Mouse (Mus musculus) megakaryocyte-erythroid progenitor cell, adult 5-6 weeks (primary cell): ENCODE data around the gene Pacs2. TPM values are rescaled to one million over a fixed set of nuclear protein-coding genes. Genes with fewer than 3 reads are reported as not detected.

Experiments used
- ATAC-seq: replicated peaks from 2 replicates; pipeline ENCODE4 v1.8.0; 2016; ENCODE audit warnings: mild to moderate bottlenecking, inconsistent platforms; ENCODE audit not compliant: severe bottlenecking, poor library complexity, low FRiP score, low TSS enrichment
- total RNA-seq, 2 experiments: library from RNA; stranded (forward) in 1 of 2; stranded (reverse) in 1 of 2; fragments of 200-1000, 215-1000 nt in 1 of 2; fragments of >200 nt in 1 of 2; fragmentation: Nextera tagmentation in 1 of 2; gene quantifications; 2 replicates each; pipeline ENCODE4 v1.2.3; 2014 to 2017

Gene Pacs2
- total RNA-seq, 2 experiments from 2014 or later: 10.0 to 31.6 TPM

GRCm38 (mm10) chr12:113035093-113035492 is 20.8 kb downstream of the Pacs2 start:
- ATAC-seq: peak; percentile 64

- peak; percentile 52 for ATAC-seq
These were observed 22.7 kb downstream of the Pacs2 start for GRCm38 (mm10) chr12:113036996-113037395.

- no peak for ATAC-seq
These were observed 24.1 kb downstream of the Pacs2 start for GRCm38 (mm10) chr12:113038414-113038813.

GRCm38 (mm10) chr12:113041481-113042439 is 27.5 kb downstream of the Pacs2 start:
- no peak for ATAC-seq

- peak; percentile 78 for ATAC-seq
These were observed 28.2 kb downstream of the Pacs2 start for GRCm38 (mm10) chr12:113042543-113042942.

GRCm38 (mm10) chr12:113044916-113045677 is 30.8 kb downstream of the Pacs2 start:
- ATAC-seq: no peak

- no peak for ATAC-seq
These were observed 32.6 kb downstream of the Pacs2 start for GRCm38 (mm10) chr12:113046861-113047260.

- no peak for ATAC-seq
These were observed 33.8 kb downstream of the Pacs2 start for GRCm38 (mm10) chr12:113048103-113048502.

GRCm38 (mm10) chr12:113049836-113050235 is 35.5 kb downstream of the Pacs2 start:
- ATAC-seq: no peak

- ATAC-seq: no peak
These were observed 36.4 kb downstream of the Pacs2 start for GRCm38 (mm10) chr12:113050671-113051070.

GRCm38 (mm10) chr12:113051628-113052403 is 37.5 kb downstream of the Pacs2 start:
- ATAC-seq: no peak

GRCm38 (mm10) chr12:113056089-113056488 is 41.8 kb downstream of the Pacs2 start:
- ATAC-seq: no peak

- no peak; the same call in 1 of the 2 replicates for ATAC-seq
These were observed 45.9 kb downstream of the Pacs2 start for GRCm38 (mm10) chr12:113060178-113060577.

GRCm38 (mm10) chr12:113061606-113062005 is 47.3 kb downstream of the Pacs2 start:
- ATAC-seq: no peak

- ATAC-seq: no peak
These were observed 47.9 kb downstream of the Pacs2 start for GRCm38 (mm10) chr12:113062201-113062600.

GRCm38 (mm10) chr12:113063700-113064099 is 49.4 kb downstream of the Pacs2 start:
- no peak for ATAC-seq

GRCm38 (mm10) chr12:113068002-113068401 is 53.7 kb downstream of the Pacs2 start:
- ATAC-seq: no peak

- ATAC-seq: no peak
These were observed 55.1 kb downstream of the Pacs2 start for GRCm38 (mm10) chr12:113069389-113069788.

- no peak for ATAC-seq
These were observed 57.0 kb downstream of the Pacs2 start for GRCm38 (mm10) chr12:113071321-113071720.

GRCm38 (mm10) chr12:113071827-113072226 is 57.5 kb downstream of the Pacs2 start:
- ATAC-seq: no peak
